Mouse (Mus musculus): Measurements from ENCODE around the gene Nav2.

Nav2 gene

GRCm38 (mm10) chr7:49567346-49568034 lies 659.0 kb downstream of the Nav2 start:
- no peak for DNase-seq (ENCODE audit: extremely low read depth, insufficient read length, low spot score)

- DNase-seq (ENCODE audit: extremely low read depth, insufficient read length, low spot score): no peak
Observed at GRCm38 (mm10) chr7:49569646-49570045, 661.1 kb downstream of the Nav2 start.

- no peak for DNase-seq (ENCODE audit: extremely low read depth, insufficient read length, low spot score)
Observed at GRCm38 (mm10) chr7:49571606-49572005, 663.1 kb downstream of the Nav2 start.

- no peak for DNase-seq (ENCODE audit: extremely low read depth, insufficient read length, low spot score)
Observed at GRCm38 (mm10) chr7:49575226-49575625, 666.7 kb downstream of the Nav2 start.

- DNase-seq (ENCODE audit: extremely low read depth, insufficient read length, low spot score): no peak
Observed at GRCm38 (mm10) chr7:49577096-49577495, 668.6 kb downstream of the Nav2 start.

- DNase-seq (ENCODE audit: extremely low read depth, insufficient read length, low spot score): no peak
Observed at GRCm38 (mm10) chr7:49581951-49582350, 673.4 kb downstream of the Nav2 start.

GRCm38 (mm10) chr7:49582551-49582950 lies 674.0 kb downstream of the Nav2 start:
- DNase-seq (ENCODE audit: extremely low read depth, insufficient read length, low spot score): no peak

- no peak for DNase-seq (ENCODE audit: extremely low read depth, insufficient read length, low spot score)
Observed at GRCm38 (mm10) chr7:49583176-49583575, 674.7 kb downstream of the Nav2 start.

- no peak for DNase-seq (ENCODE audit: extremely low read depth, insufficient read length, low spot score)
Observed at GRCm38 (mm10) chr7:49586530-49587120, 678.1 kb downstream of the Nav2 start.

GRCm38 (mm10) chr7:49589635-49590034 lies 681.1 kb downstream of the Nav2 start:
- DNase-seq (ENCODE audit: extremely low read depth, insufficient read length, low spot score): no peak

GRCm38 (mm10) chr7:49597776-49598175 lies 689.3 kb downstream of the Nav2 start:
- DNase-seq (ENCODE audit: extremely low read depth, insufficient read length, low spot score): no peak

GRCm38 (mm10) chr7:49598225-49598624 lies 689.7 kb downstream of the Nav2 start:
- DNase-seq (ENCODE audit: extremely low read depth, insufficient read length, low spot score): no peak

- DNase-seq (ENCODE audit: extremely low read depth, insufficient read length, low spot score): no peak
Observed at GRCm38 (mm10) chr7:49599950-49600349, 691.4 kb downstream of the Nav2 start.

- DNase-seq (ENCODE audit: extremely low read depth, insufficient read length, low spot score): peak; percentile 74
Observed at GRCm38 (mm10) chr7:49601191-49601975, 692.9 kb downstream of the Nav2 start.

- no peak for DNase-seq (ENCODE audit: extremely low read depth, insufficient read length, low spot score)
Observed at GRCm38 (mm10) chr7:49604244-49604643, 695.7 kb downstream of the Nav2 start.

GRCm38 (mm10) chr7:49604965-49605795 lies 696.7 kb downstream of the Nav2 start:
- DNase-seq (ENCODE audit: extremely low read depth, insufficient read length, low spot score): no peak

- no peak for DNase-seq (ENCODE audit: extremely low read depth, insufficient read length, low spot score)
Observed at GRCm38 (mm10) chr7:49616258-49616735, 707.8 kb downstream of the Nav2 start.

GRCm38 (mm10) chr7:49617087-49617486 lies 708.6 kb downstream of the Nav2 start:
- no peak for DNase-seq (ENCODE audit: extremely low read depth, insufficient read length, low spot score)

- no peak for DNase-seq (ENCODE audit: extremely low read depth, insufficient read length, low spot score)
Observed at GRCm38 (mm10) chr7:49620160-49620559, 711.6 kb downstream of the Nav2 start.

GRCm38 (mm10) chr7:49631885-49632284 lies 723.4 kb downstream of the Nav2 start:
- DNase-seq (ENCODE audit: extremely low read depth, insufficient read length, low spot score): no peak

- no peak for DNase-seq (ENCODE audit: extremely low read depth, insufficient read length, low spot score)
Observed at GRCm38 (mm10) chr7:49632391-49632790, 723.9 kb downstream of the Nav2 start.
